Mouse (Mus musculus): ENCODE data around the gene Acot11. TPM values are rescaled to one million over a fixed set of nuclear protein-coding genes. Genes with fewer than 3 reads are reported as not detected.

The Acot11 gene
- total and polyA plus RNA-seq, 3 experiments, result 16.4 to 48.6 (median 27.5) TPM

DNA sequence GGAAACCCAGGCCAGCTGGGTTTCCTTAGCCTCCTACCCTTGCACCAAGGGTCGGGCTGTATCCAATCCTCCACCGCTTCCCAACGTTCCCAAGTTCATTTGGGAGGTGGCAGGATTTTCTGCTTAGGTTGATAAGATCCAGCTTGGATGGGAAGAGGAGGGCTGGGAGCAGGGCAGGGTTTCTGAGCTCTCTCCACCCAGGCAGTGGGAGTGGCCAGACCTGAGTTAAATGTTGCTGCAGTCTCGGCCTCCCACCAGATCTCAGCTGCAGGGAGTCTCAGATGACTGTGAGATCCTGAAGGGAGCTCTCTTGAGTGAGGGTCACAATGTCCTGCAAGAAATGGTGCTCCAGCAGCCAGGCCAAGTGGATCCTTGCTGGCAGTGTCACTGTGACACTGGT is 71.2 kb downstream of the Acot11 start, which contains the start of gene Fam151a:
TSS of gene Fam151a (plus strand) at position 254 of the 400 bp plus-strand sequence.
- intact Hi-C loops (cut with DNase I), result no loop called here
- H3K4me3 ChIP-seq, result no peak within 1 kb of the TSS
- no peak within 1 kb of the TSS for H3K27ac ChIP-seq
- 38% methylated on average over 4 of the region's 4 CpGs for WGBS
- no peaks in the 10 kb centered on the region for H3K79me2 ChIP-seq (replicated peaks; ENCODE audit: control insufficient read depth, insufficient read depth, low read length)
- H3K9ac ChIP-seq (ENCODE audit: low read depth, low read length), result no peak within 1 kb of the TSS
- no peaks in the 10 kb centered on the region for H3K4me1 ChIP-seq (ENCODE audit: control insufficient read depth, insufficient read depth, low read length)
- H3K27me3 ChIP-seq (ENCODE audit: control insufficient read depth, insufficient read depth, low read length), result no peaks in the 10 kb centered on the region
- no peak for DNase-seq
- no peak for TF ChIP-seq CTCF (IDR thresholded peaks at IDR 0.05)
- TF ChIP-seq POLR2A (IDR thresholded peaks at IDR 0.05; ENCODE audit: insufficient read depth, low read depth, low read length), result no peak
- no peaks in the 10 kb centered on the region for H3K36me3 ChIP-seq (ENCODE audit: control insufficient read depth, insufficient read depth, low read length)

DNA sequence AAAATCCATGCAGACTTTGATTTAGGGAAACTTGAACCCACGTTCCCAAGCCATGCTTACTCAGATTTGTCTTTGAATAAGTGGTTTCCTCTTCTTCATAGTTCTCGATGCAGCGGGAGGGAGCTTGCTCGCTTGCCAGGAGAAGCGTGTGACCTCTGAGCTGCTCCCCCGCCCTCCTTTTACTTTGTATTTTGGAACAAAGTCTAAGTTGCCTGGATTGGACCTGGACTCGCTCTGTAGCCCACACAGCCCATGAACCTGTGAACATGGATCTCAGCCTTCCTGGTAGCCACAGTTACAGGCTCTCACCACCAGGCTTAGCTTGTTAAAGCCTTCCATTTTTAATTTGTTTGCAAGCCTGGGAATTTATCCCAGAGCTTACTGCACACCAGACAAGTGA is 74.0 kb downstream of the Acot11 start, which contains the start of gene Mroh7:
TSS of gene Mroh7 (minus strand) at position 112 of the 400 bp plus-strand sequence.
- DNase-seq, result no peak
- Histone ChIP-seq H3K27me3 (ENCODE audit: control insufficient read depth, insufficient read depth, low read length) (no peaks in the 10 kb centered on the region), H3K9ac (ENCODE audit: low read depth, low read length) (no peak within 1 kb of the TSS), H3K4me3 (no peak within 1 kb of the TSS), H3K36me3 (ENCODE audit: control insufficient read depth, insufficient read depth, low read length) (no peaks in the 10 kb centered on the region), H3K79me2 (replicated peaks; ENCODE audit: control insufficient read depth, insufficient read depth, low read length) (no peaks in the 10 kb centered on the region), H3K4me1 (ENCODE audit: control insufficient read depth, insufficient read depth, low read length) (no peaks in the 10 kb centered on the region), H3K27ac (no peak within 1 kb of the TSS)
- TF ChIP-seq EP300 (IDR thresholded peaks at IDR 0.05; ENCODE audit: insufficient read depth, low read depth, low read length) (no peak), CTCF (IDR thresholded peaks at IDR 0.05) (no peak), POLR2A (IDR thresholded peaks at IDR 0.05; ENCODE audit: insufficient read depth, low read depth, low read length) (no peak)
- 61% methylated on average over 7 of the region's 7 CpGs for WGBS
- intact Hi-C loops (cut with DNase I), result no loop called here

DNA sequence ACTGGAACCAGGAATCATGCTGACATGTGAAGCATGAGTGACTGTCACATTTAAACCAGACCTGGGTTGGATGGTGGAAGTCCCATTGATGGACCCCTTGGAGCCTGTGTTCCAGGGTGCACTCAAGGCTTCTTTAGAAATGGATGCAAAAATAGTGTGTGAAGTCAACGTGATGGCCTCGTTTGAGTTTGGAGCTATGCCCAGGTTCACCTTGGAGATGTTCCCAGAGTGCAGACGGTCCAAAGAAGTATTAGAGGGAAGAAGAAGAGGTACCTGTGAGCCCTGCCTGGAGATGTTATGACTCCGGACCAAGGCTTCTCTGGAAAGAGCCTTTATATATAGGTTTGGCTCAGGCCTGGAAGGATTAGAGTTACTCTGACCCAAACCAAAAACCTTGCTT is 84.2 kb downstream of the Acot11 start:
- no peaks in the 10 kb centered on the region for H3K4me1 ChIP-seq (ENCODE audit: control insufficient read depth, insufficient read depth, low read length)
- no peak overlapping the region for H3K27ac ChIP-seq
- no peaks in the 10 kb centered on the region for H3K36me3 ChIP-seq (ENCODE audit: control insufficient read depth, insufficient read depth, low read length)
- DNase-seq, result peak in 1 of 2 experiments; percentile 26
- H3K27me3 ChIP-seq (ENCODE audit: control insufficient read depth, insufficient read depth, low read length), result no peaks in the 10 kb centered on the region
- no peak overlapping the region for H3K9ac ChIP-seq (ENCODE audit: low read depth, low read length)
- no peak for TF ChIP-seq CTCF (IDR thresholded peaks at IDR 0.05)
- no peak for TF ChIP-seq EP300 (IDR thresholded peaks at IDR 0.05; ENCODE audit: insufficient read depth, low read depth, low read length)
- TF ChIP-seq POLR2A (IDR thresholded peaks at IDR 0.05; ENCODE audit: insufficient read depth, low read depth, low read length), result no peak
- 46% methylated on average over 4 of the region's 4 CpGs for WGBS
- intact Hi-C loops (cut with DNase I), result no loop called here
- H3K79me2 ChIP-seq (replicated peaks; ENCODE audit: control insufficient read depth, insufficient read depth, low read length), result no peaks in the 10 kb centered on the region
- H3K4me3 ChIP-seq, result no peak overlapping the region

DNA sequence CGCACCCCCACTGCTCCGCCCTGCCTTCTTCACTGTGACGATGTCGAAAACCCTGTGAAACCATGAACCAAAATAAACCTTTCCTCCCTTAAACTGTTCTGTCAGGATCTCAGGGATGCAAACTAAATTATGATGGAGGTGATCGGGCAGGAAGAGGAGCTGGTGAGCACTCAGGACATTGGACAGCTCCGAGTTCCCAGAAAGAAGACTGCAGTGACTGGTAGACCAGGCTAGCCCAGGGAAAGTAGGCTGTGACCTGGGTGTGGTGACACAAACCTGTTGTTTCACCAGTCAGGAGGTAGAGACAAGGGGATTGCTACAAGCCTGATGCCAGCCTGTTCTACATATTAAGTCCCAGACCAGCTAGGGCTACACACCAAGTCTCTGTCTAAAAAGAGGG is 91.2 kb downstream of the Acot11 start:
- H3K9ac ChIP-seq (ENCODE audit: low read depth, low read length), result no peak overlapping the region
- no peaks in the 10 kb centered on the region for H3K4me1 ChIP-seq (ENCODE audit: control insufficient read depth, insufficient read depth, low read length)
- DNase-seq, result no peak
- no peaks in the 10 kb centered on the region for H3K27me3 ChIP-seq (ENCODE audit: control insufficient read depth, insufficient read depth, low read length)
- intact Hi-C loops (cut with DNase I), result no loop called here
- no peaks in the 10 kb centered on the region for H3K36me3 ChIP-seq (ENCODE audit: control insufficient read depth, insufficient read depth, low read length)
- TF ChIP-seq POLR2A (IDR thresholded peaks at IDR 0.05; ENCODE audit: insufficient read depth, low read depth, low read length), result no peak
- TF ChIP-seq CTCF (IDR thresholded peaks at IDR 0.05), result no peak
- no peak for TF ChIP-seq EP300 (IDR thresholded peaks at IDR 0.05; ENCODE audit: insufficient read depth, low read depth, low read length)
- no peak overlapping the region for H3K4me3 ChIP-seq
- no peaks in the 10 kb centered on the region for H3K79me2 ChIP-seq (replicated peaks; ENCODE audit: control insufficient read depth, insufficient read depth, low read length)
- 83% methylated on average over 6 of the region's 6 CpGs for WGBS
- no peak overlapping the region for H3K27ac ChIP-seq

DNA sequence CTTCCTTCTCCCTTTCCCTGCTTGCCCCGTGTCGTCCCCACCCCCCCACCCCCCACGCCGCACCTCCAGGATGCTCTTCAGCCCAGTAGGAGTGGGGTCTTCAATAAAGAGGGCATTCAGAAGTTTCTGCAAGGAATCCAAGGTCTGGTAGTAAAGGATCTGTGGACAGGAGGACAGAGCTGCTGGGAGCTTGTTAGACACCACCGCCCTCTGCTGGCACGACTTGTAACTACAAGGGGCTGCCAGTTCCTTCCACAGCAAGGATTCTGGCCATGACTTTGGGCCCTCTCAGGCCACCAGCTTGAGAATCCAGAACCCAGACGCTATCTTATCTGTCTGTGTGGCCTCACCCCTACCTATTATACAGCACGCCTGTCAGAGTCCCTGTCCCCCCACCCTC is 96.4 kb downstream of the Acot11 start:
- peak; percentile 60 to 85 for DNase-seq
- H3K27me3 ChIP-seq (ENCODE audit: control insufficient read depth, insufficient read depth, low read length), result no peaks in the 10 kb centered on the region
- no peaks in the 10 kb centered on the region for H3K79me2 ChIP-seq (replicated peaks; ENCODE audit: control insufficient read depth, insufficient read depth, low read length)
- H3K36me3 ChIP-seq (ENCODE audit: control insufficient read depth, insufficient read depth, low read length), result no peaks in the 10 kb centered on the region
- no peak overlapping the region for H3K9ac ChIP-seq (ENCODE audit: low read depth, low read length)
- no peak overlapping the region for H3K27ac ChIP-seq
- intact Hi-C loops (cut with DNase I), result loop anchor here (1.0 kb wide), 2 partner anchors 77 to 94 kb away; no protein-coding TSS in a partner anchor
- no peak overlapping the region for H3K4me3 ChIP-seq
- no peak for TF ChIP-seq EP300 (IDR thresholded peaks at IDR 0.05; ENCODE audit: insufficient read depth, low read depth, low read length)
- TF ChIP-seq CTCF (IDR thresholded peaks at IDR 0.05), result peak; percentile 90
- no peaks in the 10 kb centered on the region for H3K4me1 ChIP-seq (ENCODE audit: control insufficient read depth, insufficient read depth, low read length)
- WGBS, result 1% methylated on average over 8 of the region's 8 CpGs

DNA sequence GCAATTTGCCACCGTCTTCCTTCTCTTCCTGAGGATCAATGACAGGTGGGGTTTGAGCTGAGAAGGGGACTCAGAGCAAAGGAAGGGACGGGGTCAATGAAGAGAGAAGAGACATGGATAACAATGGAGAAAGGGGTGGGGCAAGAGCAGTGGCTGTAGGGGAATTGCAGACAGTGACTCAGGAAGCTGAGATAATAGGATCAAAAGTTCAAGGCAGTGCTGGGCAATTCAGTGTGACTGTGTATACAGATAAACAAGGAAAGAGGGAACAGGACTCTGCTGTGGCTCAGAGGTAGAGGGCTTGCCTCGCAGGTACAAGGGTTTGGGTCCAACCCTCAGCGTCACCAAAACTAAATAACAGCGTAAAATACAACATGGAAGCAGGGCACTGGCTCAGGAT is 96.8 kb downstream of the Acot11 start:
- TF ChIP-seq POLR2A (IDR thresholded peaks at IDR 0.05; ENCODE audit: insufficient read depth, low read depth, low read length) (no peak), CTCF (IDR thresholded peaks at IDR 0.05) (no peak), EP300 (IDR thresholded peaks at IDR 0.05; ENCODE audit: insufficient read depth, low read depth, low read length) (no peak)
- 26% methylated on average over 5 of the region's 5 CpGs for WGBS
- no peaks in the 10 kb centered on the region for H3K79me2 ChIP-seq (replicated peaks; ENCODE audit: control insufficient read depth, insufficient read depth, low read length)
- H3K4me3 ChIP-seq, result no peak overlapping the region
- DNase-seq, result no peak
- H3K27me3 ChIP-seq (ENCODE audit: control insufficient read depth, insufficient read depth, low read length), result no peaks in the 10 kb centered on the region
- H3K27ac ChIP-seq, result no peak overlapping the region
- no peak overlapping the region for H3K9ac ChIP-seq (ENCODE audit: low read depth, low read length)
- no peaks in the 10 kb centered on the region for H3K4me1 ChIP-seq (ENCODE audit: control insufficient read depth, insufficient read depth, low read length)
- no peaks in the 10 kb centered on the region for H3K36me3 ChIP-seq (ENCODE audit: control insufficient read depth, insufficient read depth, low read length)
- intact Hi-C loops (cut with DNase I), result loop anchor here (1.0 kb wide), 2 partner anchors 77 to 94 kb away; no protein-coding TSS in a partner anchor

All from heart, adult 2 months (tissue).